Mouse (Mus musculus): ENCODE measurements around the gene Cspg5.
A peak's percentile ranks its signal among the peaks of the same experiment; 100 is the strongest.

Cspg5 gene

DNA sequence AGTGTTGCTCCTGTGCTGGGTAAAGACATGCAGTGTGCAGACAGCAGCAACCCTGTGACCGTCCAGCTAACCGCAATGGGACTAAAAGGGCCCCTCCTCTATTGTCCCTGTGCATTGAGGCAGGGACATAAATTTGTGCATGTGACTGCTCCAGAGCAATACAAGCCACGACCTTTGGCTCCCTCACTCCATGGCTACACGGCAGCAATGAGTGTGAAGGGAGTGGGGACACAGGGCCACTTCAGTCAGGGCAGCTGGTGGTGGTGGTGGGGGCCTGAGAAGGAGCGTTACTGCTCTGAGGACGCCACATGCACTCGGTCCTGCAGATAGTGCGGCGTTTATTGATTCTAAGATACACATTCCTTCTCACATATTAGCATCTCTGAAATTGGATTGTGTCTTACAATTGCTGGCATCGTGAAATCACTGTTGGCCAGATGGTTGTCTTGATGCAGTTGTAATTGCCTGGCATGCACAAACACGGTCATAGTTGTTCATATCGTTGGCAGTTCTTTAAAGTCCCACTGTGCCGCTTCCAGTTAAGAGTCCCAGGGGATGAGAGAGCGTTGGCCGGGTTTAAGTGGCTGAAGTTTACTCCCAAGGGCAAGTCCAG, 11.9 kb downstream of the Cspg5 start:
- DNase-seq, result no peak

DNA sequence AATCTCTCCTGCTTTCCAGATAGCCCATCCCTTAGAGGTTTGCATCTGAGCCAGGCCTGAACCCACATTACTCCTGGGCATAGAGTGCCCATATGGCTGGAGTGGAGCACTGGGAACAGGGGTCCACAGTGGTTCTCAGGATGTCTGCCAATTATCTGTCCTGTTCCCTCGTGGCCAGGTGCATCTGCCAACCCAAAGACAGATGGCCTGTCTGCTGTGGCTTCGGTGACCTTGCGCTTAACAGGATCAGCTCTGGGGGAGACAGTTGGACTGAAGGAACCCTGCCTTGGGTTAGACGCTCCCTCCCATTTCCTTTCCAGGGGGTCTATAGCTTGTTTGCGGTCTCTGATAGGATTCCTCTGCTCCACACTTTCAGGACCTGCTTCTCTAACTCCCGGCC, 15.1 kb downstream of the Cspg5 start:
- DNase-seq, result no peak

DNA sequence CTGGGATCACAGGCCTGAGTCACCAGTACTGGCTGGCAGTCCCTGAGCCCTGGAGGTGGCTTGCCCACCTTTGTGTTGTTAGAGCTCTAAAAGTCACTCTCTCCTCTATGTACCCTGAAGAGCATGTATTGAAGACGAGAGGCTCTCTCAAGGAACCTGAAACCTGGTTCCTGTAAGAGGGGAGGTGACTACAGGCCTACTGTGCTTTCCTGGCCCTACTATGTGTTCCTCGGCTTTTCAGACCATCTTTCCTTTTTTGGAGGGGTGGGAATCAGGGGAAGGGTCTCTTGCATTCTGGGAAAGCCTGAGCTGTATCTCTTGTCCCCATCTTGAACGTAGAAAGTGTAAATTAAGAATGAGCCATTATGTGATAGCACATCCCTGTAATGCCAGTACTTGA, 15.5 kb downstream of the Cspg5 start:
- no peak for DNase-seq

DNA sequence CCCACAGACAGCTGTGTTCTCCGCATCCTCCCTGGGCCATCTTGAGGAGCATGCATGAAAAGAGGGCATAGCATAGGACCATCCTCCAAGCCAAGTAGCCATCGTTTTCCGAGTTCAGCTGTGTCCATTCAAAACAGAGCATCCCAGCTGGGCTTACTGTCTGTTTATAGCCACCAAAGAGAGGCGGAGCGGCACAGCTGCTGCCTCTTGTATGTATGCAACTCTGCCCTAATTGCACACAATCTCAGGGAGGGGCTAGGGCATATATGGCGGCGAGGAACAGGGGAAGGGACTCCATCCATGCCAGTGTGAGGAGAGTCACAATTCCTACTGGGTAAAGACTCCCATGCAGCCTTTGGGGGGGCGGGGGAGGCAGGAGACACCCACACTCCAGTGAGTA, 19.6 kb downstream of the Cspg5 start:
- DNase-seq, result no peak

DNA sequence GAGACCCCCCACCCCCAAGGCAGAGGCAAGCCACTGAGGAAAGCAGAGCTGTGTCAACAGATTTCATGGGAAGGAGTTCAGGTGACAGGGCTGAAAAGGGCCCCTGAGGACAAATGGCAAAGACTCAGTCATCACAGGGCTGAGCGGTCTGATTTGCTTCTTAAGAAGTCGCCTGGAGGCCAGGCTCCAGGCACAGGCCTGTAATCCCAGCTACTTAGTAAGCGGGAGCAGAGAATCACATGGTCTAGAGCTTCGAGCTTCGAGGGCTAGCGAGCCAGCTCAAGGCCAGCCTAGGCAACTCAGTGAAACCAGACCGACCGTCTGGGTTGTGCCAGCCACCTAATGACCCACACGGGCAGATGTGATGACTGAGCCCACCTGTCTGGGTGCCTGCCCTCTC, 21.4 kb downstream of the Cspg5 start:
- no peak for DNase-seq

DNA sequence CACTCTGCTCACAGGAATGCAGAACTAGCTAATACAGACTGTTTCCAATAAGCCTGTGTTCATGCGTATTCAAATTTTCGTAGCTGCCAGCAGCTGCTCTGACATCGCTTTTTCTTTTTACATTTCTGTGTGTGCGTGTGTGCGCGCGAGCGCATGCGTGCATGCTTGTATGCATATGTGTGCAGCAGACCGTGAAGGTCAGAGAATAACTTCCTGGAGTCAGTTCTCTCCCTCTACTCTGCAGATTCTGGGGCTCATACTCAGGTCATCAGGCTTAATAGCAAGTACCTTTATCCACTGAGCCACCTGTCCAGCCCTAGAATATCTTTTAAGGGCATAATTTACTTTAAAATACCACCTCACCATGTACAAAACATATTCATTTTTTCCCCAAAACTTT, 24.8 kb downstream of the Cspg5 start:
- no peak for DNase-seq

DNA sequence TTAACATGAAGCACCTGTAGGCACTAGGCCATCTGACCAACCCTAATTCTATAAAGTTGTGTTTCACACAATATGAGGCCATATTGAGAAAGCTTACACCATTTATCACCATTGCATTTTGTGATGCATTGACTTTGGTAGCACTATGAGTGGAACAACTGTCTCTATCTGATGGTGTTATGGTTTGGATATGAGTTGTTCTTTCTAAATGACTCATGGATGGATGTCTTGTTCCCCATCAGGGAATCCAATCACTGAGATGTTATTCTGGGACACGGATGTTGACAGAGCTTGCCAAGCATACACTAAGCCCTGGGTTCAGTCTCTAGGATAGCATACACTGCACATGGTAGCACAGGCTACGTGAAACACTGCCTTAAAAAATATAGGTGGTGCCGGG, 28.7 kb downstream of the Cspg5 start:
- DNase-seq, result no peak

DNA sequence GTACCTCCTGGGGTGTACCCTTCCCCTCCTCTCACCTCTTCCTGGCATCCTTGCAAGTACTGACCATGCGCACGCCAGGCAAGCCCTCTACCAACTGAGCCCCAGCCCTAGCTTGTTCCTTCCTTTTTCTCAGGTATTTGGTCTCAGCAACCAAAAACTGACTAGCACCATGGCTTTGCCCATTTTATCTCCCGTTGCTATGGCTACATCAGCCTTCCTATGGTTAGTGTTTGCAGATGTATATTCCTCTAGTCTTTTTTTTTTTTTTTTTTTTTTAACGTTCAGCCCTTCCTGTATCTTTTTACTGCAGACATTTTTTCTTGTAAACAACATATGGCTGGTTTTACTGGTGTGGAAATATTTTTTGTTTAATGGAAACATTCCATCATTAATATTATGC, 29.9 kb downstream of the Cspg5 start:
- DNase-seq, result no peak

DNA sequence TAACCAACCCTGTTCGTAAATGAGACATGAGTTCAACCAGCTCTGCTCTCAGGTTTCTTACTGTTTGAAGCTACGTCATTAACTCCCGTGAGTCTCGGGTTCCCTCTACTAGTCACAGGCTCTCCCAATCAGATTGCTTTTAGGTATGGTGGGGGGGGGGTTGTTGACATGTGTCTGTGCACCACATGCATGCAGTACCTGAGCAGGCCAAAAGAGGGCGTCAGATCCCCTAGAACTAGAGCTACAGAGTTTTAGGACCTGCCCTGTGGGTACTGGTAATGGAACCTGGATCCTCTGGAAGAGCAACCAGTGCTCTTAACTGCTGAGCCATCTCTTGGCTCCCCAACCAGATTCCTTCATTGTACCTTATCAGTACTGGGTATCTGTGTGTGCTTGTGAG, 32.3 kb downstream of the Cspg5 start:
- no peak for DNase-seq

DNA sequence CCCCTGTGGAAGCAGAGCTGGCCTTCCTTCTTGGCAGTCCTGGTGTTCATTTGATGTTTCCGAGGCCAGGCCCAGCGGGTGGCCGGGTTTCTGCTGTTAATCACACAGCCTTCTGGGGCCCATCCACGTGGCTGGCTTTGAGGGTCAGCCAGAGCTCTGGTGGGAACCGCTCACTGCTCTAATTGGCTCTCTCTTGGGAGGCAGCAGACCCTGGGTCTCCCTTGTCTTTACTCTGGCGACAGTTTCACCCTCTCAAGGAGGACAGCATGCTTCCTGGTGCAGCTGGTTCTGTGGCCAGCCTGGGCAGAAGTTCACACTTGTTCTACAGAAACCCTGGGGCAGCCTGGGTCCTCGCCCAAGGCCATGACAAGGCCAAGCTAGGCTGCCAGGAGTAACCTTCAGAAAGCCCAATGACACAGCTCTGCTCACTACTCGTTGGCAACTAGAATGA, 33.9 kb downstream of the Cspg5 start:
- DNase-seq, result peak in 1 of 2 experiments; percentile 8

DNA sequence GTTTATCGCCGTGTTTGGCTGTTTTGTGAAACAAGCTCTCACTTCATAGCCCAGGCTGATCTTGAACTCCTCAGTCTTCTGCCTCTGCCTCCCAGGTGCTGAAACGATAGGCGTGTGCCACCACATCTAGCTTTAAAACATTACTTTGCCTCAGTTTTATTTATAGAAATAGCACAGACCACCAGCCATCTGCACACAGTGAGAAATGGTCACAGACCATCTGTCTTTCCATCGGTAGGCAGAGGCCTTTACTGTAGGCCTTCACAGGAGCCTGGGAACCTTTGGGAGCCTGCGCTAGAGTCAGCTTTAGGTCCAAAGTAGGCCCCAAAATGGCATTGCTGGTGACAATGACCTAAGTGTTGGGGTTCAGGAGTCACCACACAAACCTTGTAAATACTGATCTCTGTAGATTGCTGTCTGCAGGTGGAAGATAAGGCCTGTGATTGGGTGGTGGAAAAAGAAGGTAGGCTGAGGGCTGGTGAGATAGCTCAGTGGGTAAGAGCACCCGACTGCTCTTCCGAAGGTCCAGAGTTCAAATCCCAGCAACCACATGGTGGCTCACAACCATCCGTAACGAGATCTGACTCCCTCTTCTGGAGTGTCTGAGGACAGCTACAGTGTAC, 40.6 kb downstream of the Cspg5 start:
- DNase-seq, result no peak

DNA sequence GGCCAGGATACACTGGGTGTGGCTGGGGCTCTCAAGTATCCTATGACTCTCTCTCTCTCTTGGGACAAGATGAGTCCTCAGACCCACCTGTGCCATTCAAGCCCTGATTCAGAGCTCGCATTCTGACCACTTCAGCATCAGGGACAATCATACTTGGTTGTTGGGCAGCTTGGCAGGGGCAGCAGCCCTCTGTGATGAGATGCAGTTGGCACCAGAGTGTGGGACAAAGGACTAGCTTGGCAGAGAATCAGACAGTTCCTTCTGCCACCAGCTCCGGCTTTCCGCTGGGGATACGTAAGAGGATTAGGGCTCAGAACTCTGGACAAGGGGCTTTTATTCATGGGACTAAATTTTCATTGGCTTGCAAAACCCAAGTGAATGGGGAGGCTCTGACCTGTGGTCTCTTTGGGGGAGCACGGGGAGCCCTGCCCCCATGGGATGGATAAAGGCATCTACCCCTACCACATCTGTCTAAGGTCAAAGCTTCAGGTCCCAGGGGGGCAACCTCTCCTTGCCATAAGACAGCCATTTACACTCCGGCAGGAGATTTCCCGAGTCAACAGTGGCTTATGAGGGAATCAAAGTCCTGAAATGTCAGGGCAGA, 43.8 kb downstream of the Cspg5 start:
- no peak for DNase-seq

DNA sequence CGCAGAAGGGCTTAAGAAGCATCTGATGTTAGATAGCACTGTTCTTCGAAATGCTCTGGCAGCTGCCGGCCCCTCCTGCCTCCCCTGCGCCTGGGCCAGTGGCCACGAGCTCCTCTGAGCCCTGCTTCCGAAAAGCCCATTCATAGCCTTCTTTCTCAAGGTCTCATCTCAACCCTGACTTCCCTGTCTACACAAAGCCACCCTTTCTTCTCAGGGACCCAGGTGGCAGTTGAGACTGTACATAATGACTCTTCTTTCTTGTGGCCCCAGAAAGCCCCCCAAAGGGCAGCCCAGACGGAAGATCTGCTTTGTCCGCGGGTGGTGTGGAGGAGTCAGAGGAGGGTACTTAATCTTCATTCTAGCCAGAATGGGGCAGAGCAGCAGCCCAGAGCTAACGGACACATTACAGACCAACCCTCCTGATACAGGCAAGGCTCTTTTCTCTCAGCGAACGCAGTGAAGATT, 49.7 kb downstream of the Cspg5 start:
- no peak for DNase-seq

DNA sequence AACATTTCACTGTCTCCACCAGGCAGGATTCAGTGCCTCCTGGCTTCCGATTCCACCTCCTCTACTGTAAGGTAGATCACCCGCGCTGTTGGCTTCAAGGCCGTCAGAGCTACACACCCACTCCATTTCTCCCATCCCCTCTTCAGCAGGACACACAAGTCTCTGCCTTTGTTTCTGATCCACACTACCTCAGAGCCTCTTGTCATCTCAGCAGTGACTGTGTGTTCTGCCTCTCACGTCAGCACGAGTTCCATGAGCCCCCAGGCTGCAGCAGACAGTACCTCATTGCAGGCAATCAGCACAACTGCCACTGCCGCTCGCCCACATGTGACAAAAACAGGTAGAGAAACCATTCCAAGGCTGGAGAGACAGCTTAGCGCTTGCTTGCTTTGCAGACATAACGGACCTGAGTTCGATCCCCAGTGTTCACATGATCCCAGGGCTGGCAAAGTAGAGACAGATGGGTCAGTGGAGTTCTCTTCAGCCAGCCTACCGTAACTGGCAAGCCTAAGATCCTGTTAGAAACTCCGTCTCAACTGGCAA, 50.4 kb downstream of the Cspg5 start:
- DNase-seq, result no peak

DNA sequence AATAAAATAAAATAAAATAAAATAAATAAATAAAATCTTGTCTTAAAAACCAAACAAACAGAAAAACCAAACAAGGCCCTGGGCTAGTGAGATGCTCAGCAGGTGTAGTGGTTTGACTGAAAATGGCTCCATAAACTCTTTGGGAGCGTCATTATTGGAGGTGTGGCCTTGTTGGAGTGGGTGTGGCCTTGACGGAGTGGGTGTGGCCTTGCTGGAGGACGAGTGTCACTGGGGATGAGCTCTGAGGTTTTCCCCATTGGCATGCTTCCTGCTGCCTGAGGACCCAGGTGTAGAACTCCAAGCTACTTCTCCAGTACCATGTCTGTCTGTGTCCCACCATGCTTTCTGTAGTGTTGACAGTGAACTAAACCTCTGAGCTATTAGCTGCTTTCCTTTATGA, 51.2 kb downstream of the Cspg5 start:
- no peak for DNase-seq

DNA sequence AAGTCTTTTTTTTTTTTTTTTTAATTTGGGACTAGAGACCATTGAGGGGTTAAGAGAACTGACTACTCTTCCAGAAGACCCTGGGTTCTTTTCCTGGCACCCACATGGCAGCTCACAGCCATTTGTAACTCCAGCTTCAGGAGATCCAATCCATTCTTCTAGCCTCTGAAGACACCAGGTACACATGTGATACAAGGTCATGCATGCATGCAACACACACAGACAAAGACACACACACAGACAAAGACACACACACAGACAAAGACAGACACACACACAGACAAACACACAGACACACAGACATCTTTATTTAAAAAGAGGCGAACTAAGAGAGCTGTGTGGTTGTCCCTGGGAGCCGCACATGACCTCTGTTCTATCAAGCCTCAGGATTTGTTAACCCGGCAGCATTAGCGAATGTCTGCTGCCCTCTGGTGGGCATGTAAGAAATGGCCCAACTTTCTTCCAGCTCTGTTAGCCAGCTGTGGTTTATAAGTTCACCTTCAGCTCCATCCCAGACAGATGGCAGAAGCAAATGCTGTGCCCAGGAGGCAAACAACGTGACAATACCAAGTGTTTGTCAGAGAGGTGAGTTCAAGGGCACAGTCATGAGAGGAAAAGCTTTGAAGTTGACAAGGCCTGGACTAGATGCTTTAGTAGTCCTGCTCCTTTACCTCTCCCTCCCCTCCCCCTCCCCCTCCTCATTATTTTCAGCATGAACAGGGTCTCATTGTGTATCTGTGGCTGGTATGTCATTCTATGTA, 53.5 kb downstream of the Cspg5 start:
- peak; percentile 75 to 90 for DNase-seq

DNA sequence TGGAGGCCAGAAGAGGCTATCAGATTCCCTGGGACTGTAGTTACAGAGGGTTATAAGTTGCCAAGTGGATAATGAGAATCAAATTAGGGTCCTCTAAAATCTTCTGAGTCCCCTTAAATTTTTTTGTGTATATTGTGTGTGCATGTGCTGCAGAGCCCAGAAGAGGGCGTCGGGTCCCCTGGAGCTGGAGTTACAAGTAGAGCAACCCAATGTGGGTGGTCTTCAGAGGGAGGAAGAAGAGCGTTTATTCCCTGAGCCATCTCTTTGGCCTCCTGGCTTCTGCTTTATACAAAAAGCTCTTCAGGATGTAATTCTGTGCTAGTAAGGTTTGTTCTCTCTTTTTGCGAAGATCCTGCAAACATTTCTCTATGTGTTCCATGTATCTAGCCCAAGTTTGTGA, 60.9 kb downstream of the Cspg5 start:
- DNase-seq, result peak in 1 of 2 experiments; percentile 20

DNA sequence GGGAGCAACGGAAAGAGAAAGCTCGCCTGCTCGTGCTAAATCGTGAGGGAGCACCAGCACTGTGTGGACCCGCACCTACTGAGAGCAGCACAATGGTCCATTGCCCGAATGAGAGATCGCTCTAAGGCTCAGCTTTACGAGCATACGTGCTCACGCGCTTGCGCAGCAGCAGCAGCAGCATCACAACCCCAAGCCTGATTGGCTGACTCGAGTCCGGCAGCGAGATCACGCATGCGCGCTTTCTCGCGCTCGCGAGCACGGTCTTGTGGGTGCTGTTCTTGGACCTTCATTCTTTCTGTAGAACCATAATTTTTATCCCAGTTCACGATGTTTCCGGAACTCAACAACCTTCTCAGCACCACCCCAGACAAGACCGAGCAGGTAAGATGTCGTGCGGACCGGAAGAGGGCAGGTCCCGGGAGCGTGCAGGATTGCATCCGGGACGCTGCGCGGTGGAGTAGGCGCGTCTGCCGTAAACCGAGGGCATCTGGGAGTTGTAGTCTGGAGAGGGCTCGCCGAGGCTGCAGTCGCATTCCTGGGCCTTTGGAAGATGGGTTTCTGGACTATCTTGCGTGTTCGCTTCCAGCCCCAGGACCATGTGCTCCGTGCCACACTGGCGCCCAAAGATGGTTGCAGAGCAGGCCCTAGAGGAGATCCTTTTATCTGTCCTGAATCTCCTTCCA, 61.5 kb downstream of the Cspg5 start, which contains the start of gene Elp6:
Gene Elp6 (plus strand): TSS at position 205 of the 683 bp plus-strand sequence.
- peak; percentile 91 to 92 for DNase-seq

DNA sequence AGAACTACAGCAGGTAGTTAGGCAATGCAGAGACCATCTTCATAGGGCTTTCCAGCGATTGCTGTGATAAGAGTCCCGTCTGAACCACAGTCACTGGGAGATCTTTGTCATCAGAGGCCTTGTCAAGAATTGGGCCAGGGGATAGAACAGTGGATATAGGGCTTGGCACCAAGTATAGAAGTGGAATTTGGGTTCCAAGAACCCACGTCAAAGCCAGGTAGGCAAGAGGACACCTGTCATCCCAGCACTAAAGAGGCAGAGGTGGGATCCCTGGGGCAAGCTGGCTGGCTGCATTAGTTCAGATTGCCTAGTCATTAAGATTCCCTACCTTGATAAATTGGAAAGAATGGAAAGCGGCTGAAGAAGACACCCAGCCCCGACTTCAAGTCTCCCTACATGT, 62.8 kb downstream of the Cspg5 start:
- no peak for DNase-seq
